Mouse (Mus musculus) G1E-ER4 (cell line): ENCODE measurements around the gene Slit1. TPM values are rescaled to one million over a fixed set of nuclear protein-coding genes. Genes with fewer than 3 reads are reported as not detected.

ENCODE experiments used
- GATA1 ChIP-seq: IDR thresholded peaks from one replicate; pipeline ENCODE4 v1.8.0; 2012; ENCODE audit warnings: low read length, inconsistent platforms
- polyA plus RNA-seq: library from polyadenylated mRNA; stranded (reverse); fragments of >175 nt; gene quantifications from 2 replicates; pipeline ENCODE4 v1.2.3, GENCODE M21; 2012

Gene Slit1
- polyA plus RNA-seq, 1 experiment, result 0.03 TPM

DNA sequence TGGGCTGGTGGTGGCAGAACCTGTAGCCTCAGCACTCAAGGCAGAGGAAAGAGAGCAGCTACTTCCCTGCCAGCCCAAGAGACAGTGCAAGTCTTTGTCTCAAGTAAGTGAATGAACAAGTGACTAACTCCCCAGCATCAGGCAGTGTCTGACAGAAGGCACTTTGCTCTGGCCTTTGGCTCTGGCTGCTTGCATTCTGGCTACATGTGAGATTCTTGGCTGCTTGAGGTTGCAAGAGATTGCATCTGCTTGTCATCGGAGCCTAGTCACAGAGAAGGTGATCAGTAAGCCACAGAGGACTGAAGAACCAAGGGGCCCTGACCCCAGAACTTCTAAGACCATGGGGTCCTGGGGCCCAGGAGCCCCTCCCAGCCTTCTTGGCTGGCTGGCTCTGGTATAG, 59.5 kb downstream of the Slit1 start:
- no peak for TF ChIP-seq GATA1

DNA sequence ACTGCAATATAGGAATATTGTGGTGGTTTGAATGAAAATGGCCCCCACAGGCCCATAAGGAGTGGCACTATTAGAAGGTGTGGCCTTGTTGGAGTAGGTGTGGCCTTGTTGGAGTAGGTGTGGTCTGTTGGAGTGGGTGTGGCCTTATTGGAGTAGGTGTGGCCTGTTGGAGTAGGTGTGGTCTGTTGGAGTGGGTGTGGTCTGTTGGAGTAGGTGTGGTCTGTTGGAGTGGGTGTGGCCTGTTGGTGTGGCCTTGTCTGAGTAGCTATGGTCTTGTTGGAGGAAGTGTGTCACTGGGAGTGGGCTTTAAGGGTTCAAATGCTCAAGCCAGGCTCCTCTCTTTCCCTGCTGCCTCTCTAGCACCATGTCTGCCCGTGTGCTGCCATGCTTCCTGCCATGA, 63.2 kb downstream of the Slit1 start:
- TF ChIP-seq GATA1, result no peak

DNA sequence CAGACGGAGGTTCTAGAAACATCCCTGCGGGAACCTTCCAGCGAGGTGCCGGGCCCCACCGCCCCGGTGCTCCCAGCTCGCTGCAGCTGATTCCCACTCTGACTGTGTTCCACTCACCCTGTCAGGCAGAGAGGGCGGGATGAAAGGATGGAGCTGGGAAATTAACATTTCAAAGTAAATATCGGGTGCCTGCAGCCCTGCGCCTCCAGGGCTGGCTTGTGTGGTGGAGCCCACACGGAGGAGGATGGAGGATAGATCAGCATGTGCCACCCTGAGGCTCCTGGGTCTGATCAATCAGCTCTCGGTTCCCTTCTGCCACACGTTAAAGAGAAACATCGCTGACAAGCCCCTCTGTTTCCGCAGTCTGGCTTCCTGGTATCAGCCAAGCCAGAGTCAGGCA, 64.4 kb downstream of the Slit1 start:
- no peak for TF ChIP-seq GATA1

DNA sequence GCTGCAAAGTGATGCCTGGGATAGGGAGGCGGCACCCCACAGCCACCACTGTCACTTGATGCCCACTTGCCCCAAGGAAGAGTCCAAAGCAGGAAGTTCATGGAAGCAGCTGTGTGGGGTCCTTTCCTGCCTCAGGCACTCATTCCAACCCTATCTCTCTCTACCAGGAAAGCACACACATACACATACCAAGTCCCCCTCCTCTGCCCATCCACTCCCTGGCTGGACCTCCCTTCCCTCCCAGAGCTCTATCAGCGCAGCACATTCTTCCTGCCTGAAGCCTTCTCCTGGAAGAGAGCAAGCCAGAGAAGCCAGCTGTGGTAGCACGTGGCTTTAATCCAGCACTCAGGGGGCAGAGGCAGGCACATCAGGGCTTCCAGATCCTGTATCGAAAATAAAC, 65.9 kb downstream of the Slit1 start:
- TF ChIP-seq GATA1, result no peak

DNA sequence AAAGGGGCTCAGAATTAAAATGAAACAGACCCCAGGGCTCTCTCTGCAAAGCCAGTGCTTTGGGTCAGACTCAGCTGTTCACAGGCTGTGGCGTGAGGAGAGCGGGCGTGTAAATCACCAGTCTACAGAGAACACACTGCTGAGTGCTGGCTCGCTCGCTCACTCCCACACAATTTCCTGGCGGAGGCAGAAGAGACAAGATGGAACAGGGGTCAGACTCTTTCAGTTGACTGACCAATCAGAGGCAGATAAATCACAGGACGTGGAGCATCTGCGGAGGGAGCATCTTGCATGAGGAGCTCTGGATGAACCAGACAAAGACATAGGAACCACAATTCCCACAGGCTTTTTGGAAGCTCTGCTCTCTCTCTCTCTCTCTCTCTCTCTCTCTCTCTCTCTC, 67.9 kb downstream of the Slit1 start:
- no peak for TF ChIP-seq GATA1

DNA sequence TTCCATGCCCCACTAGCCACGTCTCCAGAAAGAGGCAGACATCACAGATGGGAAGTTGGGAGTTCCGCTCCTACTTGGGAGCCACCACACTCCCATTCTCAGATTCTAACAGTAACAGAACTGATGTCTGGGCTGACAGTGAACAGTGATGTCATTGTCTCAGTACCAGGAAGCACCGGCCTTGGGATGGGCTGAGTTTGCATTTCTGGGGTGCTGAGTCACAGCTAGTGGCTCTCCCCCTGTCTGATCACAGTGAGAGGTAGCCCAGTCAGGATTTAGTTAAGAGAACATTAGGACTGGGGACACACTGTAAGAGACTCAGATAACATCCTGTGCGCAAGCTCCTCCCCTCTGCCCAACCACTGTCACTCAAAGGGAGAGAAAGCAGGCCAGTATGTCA, 69.1 kb downstream of the Slit1 start:
- TF ChIP-seq GATA1, result no peak

DNA sequence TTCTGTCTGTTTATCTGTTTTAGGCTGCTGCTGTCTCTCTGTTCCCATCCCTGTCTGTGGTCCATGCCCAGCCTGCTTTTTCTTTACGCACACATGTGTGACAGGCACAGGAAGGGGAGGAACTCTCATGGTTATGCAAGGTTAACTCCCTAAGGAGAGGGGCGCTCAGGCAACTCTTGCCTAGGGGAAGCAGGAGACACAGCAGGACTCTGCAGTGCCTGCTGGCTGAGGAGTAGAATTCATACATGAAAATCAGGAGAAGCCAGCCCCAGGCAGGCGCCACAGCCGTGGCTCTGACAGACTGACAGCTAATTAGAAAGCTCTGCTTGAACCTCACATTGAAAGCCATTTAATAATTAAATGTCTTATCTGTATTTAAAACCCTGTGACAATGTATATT, 70.6 kb downstream of the Slit1 start:
- TF ChIP-seq GATA1, result no peak

DNA sequence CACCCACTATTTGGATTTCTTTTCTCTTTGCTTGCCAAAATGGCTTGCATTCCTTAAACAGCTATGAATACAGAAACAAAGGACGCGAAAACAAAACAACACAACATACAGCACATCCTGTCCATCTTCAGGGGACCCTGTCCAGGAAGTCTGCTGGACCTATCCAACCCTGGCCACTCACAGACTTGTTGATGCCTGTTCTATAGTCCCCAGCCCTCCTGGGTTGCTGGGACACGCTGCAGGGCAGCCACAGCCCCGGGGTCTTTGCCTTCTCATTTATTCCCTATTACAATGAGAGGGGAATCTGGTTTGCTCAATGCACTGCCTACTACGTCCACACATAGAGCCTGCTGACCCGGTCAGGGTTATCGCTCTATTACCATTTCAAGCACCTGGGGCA, 72.5 kb downstream of the Slit1 start:
- TF ChIP-seq GATA1, result no peak

DNA sequence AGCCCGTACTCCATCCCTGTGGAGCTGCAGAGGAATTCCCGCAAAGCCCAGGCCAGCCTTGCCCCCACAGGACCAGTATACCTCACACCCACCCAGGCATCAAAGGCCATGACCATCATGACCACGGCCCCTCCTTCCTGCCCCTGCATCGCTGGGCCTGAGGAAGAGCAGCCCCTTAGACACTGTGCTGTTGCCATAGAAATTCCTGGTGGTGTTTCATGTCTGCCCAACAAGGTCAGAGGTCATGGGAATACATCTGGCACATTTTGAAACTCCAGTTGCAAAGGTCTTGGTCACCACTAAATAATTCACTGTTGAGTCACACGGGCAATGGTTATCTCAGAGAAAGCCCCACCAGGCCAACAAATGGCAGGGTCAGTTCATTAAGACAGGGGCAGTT, 73.0 kb downstream of the Slit1 start:
- no peak for TF ChIP-seq GATA1

DNA sequence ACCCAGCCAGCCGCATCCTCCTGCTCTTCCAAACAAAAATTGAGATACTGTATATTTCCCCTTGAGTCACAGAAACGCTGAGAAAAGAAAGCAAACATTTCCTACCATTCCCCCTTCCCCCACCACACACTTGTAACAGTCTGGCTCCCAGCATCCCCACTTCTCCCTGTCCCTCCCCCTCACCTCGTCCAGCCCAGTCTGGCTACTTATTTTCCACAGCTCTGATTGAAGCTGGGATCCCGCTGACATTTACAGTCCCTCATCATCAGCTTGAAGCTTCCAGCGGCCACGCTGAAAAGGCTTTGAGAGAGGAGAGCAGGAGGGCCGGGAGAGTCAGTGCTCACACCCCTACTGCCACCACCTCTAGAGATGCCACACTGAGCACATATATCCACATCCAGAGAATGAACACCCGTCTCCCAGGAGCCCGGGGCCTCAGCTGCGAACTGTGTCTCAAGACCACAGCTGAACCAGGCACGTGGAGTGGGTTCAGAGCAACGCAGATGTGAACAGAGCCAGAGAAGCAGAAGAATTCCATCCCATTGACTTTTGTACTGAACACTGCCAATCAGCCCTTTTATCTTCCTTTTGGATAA, 73.6 kb downstream of the Slit1 start:
- no peak for TF ChIP-seq GATA1

DNA sequence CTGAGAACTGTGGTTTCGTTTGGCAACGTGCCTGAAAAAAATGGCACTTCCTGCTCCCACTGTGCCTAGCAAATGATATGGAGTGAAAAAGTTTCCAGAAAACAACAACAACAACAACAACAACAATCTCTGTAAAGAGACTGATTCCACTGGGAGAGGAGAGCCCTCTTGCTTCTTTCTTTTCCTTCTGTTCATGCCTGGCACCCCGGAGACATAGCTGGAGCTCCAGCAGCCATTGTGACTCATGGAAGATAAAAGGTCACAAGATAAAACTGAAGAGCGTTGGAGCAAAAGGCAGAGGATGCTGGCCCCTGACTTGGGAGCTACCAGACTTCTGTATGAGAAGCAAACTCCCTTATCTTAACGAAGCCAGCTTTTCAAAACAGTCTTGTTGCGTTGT, 75.9 kb downstream of the Slit1 start:
- TF ChIP-seq GATA1, result no peak

DNA sequence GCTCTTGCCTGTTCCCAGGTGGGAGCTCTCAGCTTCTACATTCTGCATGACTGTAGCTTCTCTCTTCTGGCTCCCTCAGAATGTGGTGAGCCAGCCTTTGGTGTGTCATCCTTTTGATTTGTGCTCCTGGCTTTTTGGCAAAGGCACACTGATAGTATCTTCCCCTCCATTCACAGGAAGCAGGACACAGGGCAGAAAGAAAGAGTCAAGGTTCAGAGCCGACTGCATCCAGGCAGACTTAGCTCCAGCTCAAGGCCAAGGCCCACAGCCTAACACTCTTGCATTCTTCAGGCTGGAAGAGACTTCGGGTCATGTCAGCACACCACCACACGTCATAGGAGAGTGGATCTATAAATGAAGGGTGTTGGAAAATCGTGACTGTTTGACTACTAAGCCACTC, 77.5 kb downstream of the Slit1 start:
- no peak for TF ChIP-seq GATA1

DNA sequence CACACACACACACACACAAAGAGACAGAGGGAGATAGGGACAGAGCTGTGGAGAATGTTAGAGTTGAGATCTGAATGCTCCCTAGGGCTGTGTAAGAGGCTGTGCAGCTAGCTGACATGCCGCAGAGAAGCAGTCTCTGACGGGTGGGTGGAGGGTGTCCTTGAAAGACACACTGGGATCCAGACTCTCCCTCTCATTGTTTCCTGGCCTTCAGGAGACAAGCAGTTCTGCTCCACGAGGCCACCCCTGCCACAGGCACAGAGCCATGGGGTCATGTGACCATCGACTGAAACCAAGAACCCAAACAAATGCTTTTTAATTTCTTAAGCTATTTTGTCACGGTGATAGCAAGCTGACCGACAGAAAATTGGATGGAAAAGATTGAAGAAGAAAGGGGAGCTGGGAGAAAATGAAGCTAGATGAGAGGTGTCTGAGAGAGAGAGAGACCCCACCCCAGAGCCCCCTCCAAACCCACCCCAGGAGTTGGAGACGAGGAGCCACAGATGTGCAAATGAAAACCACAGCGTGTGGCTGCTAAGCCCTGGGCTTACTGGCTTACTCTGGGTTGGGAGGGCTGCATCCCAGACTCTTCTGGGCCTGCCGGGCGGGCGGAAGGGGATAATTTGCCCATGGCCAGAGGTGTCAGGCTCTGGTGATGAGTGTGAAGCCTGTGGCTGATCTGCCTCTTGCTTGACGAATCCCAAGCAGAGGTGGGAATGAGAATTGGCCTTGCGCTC, 79.8 kb downstream of the Slit1 start:
- no peak for TF ChIP-seq GATA1

DNA sequence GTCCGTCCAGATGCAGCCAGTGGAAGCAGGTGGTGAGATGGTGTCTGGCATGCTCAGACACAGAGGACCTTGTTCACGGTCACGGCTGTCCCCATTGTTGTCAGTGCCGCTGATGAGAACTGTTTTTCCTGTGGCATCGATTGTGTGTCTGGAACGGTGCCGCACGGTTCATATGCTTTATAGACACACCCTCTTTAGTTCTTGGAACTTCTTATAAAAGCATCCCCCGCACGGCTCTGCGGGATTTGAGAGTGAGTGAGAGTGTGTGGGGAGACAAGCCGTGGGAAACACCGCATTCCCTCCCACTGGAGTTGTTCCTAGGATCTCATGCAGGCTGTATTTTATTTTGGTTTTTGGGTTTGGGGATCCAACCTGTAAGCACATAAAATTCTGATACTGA, 82.0 kb downstream of the Slit1 start:
- TF ChIP-seq GATA1, result no peak

DNA sequence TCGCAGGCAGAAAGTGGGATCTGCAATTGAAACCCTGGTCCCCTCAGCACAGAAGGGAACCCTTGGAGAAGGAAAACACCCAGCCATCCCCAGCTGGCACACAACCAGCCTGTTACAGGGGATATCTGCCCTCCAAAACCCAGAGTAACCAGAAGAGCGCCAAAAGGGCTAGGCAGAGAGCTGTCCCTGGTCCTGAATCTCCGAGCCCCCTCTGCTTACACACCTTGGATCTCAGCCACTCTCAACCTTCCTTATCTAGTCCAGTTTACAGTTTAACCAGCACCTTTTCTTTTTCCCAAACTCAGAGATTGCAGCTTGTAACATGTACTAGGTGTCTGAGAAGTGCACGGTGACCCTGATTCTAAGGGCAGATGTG, 82.5 kb downstream of the Slit1 start:
- no peak for TF ChIP-seq GATA1

DNA sequence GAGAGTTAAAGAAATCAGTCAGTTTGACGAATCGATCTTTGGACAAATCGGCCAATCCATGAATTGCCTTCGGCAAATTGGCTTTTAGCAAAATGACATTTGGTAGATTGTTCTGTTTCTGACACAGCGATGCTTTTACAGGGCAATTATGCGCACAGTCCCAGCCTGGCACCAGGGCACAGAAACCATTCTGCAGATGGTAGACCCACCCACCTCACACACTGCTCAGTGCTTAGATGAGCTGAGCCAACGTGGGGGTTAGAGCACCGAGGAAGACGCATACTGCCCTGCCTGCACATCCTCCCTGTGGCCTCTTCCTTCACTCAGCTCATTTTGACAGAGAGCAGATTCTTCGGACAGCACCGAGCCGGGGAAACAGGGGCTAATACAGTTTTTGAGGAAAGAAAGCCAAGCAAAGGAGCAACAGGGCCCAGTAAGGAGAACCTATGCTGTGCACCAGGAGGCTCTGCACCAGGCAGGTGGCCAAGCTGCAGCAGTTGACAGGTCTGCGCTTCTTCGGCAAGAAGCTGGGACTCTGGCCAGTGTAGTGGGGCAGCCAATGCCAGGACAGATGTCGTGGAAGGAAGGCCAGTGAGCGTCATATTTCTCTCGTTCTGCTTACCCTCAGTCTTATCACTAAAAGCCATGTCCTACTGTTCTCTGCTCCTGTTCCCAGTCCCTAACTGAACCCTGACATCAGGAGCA, 83.0 kb downstream of the Slit1 start:
- no peak for TF ChIP-seq GATA1

DNA sequence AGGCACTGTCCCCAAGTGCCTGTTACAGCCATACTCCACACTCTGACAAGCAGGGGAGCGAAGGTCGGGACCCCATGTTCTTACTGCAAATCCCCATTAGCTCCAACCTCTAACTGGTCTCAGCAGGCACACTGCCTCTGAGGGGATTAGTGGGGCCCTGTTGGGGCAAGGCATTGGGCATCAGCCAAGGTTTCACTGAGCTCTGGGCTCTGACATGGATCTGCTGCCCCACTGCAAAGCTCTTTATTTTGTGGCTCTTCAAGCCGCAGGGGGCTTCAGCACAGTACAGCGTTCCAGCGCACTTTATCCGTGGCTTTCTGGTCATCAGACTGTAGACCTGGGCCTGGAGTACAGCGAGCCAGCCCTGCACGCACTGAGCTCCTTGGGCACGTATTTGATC, 86.0 kb downstream of the Slit1 start:
- TF ChIP-seq GATA1, result no peak
